Mouse (Mus musculus): ENCODE results near the gene Zscan21. TPM values are rescaled to one million over a fixed set of nuclear protein-coding genes. Genes with fewer than 3 reads are reported as not detected.

Gene Zscan21
- polyA plus RNA-seq, 1 experiment from 2014 or later: 147 TPM

GRCm38 (mm10) chr5:138084996-138085395 lies 31.7 kb upstream of the Zscan21 start, which contains the start of gene Zkscan1:
Gene Zkscan1 (plus strand): TSS chr5:138085084.
- H3K9ac ChIP-seq (ENCODE audit: low read length): peak within 1 kb of the TSS; percentile 98
- H3K36me3 ChIP-seq (ENCODE audit: control insufficient read depth, insufficient read depth, low read length): peaks cover 16% of the 10 kb centered on the region
- ATAC-seq: peak; percentile 98
- H3K27me3 ChIP-seq (replicated peaks; ENCODE audit: control insufficient read depth, insufficient read depth, low read length): no peaks in the 10 kb centered on the region
- peak within 1 kb of the TSS; percentile 84 for H3K27ac ChIP-seq (ENCODE audit: low read depth, low read length)
- peak within 1 kb of the TSS; percentile 87 for H3K4me3 ChIP-seq (ENCODE audit: low read depth, low read length)
- H3K9me3 ChIP-seq (replicated peaks; ENCODE audit: control insufficient read depth, low read length): no peaks in the 10 kb centered on the region
- DNase-seq (ENCODE audit: low spot score): peak; percentile 97
- H3K4me1 ChIP-seq (ENCODE audit: control insufficient read depth, insufficient read depth, low read length): peaks cover 14% of the 10 kb centered on the region
- H3K4me2 ChIP-seq (ENCODE audit: low read length): peak within 1 kb of the TSS; percentile 53
- under 1% methylated on average over 27 of the region's 27 CpGs for WGBS

GRCm38 (mm10) chr5:138085421-138085911 lies 31.2 kb upstream of the Zscan21 start:
- WGBS: 0% methylated on average over 18 of the region's 18 CpGs
- no peaks in the 10 kb centered on the region for H3K27me3 ChIP-seq (replicated peaks; ENCODE audit: control insufficient read depth, insufficient read depth, low read length)
- H3K27ac ChIP-seq (ENCODE audit: low read depth, low read length): peak overlapping the region; percentile 84
- H3K9ac ChIP-seq (ENCODE audit: low read length): peak overlapping the region; percentile 98
- peak overlapping the region; percentile 87 for H3K4me3 ChIP-seq (ENCODE audit: low read depth, low read length)
- DNase-seq (ENCODE audit: low spot score) (peak; percentile 44), ATAC-seq (no peak)
- peaks cover 14% of the 10 kb centered on the region for H3K4me1 ChIP-seq (ENCODE audit: control insufficient read depth, insufficient read depth, low read length)
- H3K4me2 ChIP-seq (ENCODE audit: low read length): peak overlapping the region; percentile 53
- H3K36me3 ChIP-seq (ENCODE audit: control insufficient read depth, insufficient read depth, low read length): peaks cover 16% of the 10 kb centered on the region
- no peaks in the 10 kb centered on the region for H3K9me3 ChIP-seq (replicated peaks; ENCODE audit: control insufficient read depth, low read length)

DNA sequence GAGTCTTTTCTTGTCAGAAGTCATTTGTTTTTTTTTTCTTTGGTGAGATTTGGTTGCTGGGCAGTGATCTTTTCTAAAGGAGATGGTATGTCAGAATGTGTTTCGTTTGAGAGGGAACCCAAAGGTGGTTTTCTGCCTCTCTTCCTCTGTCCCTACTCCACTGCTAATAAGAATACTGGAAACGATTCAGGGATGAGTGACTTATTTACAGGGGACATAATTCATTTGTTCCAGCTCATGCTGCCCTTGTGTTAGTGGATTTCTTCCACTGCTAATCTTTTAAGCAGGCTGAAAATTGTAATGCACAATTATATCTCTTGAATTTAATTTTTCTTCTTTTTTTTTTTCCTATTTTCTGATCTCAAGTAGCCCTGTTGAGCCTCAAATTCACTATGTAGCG lies 29.9 kb upstream of the Zscan21 start:
- ATAC-seq (no peak), DNase-seq (ENCODE audit: low spot score) (no peak)
- H3K9me3 ChIP-seq (replicated peaks; ENCODE audit: control insufficient read depth, low read length): no peaks in the 10 kb centered on the region
- H3K27me3 ChIP-seq (replicated peaks; ENCODE audit: control insufficient read depth, insufficient read depth, low read length): no peaks in the 10 kb centered on the region
- no peak overlapping the region for H3K27ac ChIP-seq (ENCODE audit: low read depth, low read length)
- peaks cover 18% of the 10 kb centered on the region for H3K36me3 ChIP-seq (ENCODE audit: control insufficient read depth, insufficient read depth, low read length)
- peak overlapping the region; percentile 87; the same call in 1 of the 2 replicates for H3K4me3 ChIP-seq (ENCODE audit: low read depth, low read length)
- H3K4me2 ChIP-seq (ENCODE audit: low read length): peak overlapping the region; percentile 53
- peak overlapping the region; percentile 98; the same call in 1 of the 2 replicates for H3K9ac ChIP-seq (ENCODE audit: low read length)
- H3K4me1 ChIP-seq (ENCODE audit: control insufficient read depth, insufficient read depth, low read length): peaks cover 14% of the 10 kb centered on the region
- 86% methylated on average over 3 of the region's 3 CpGs for WGBS

DNA sequence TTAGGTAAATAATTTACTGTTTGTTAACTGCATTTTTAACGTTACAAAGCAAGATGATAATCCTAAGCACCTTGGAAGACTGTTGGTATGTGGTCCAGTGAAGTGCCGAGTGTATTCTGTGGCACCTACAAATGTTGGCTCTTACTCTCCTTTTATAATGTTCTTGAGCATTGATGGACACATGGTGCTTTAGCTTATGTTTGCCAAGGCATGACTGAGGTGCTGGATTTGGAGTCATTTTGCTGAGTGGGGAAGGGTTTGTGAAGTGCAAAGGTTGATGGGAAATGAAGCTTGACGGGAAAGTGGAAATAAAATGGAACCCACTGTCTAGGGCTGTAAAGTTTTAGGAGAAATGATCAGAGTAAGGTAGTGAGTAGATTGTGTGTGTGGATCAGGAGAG lies 28.3 kb upstream of the Zscan21 start:
- DNase-seq (ENCODE audit: low spot score) (no peak), ATAC-seq (no peak)
- Histone ChIP-seq H3K9me3 (replicated peaks; ENCODE audit: control insufficient read depth, low read length) (no peaks in the 10 kb centered on the region), H3K4me2 (ENCODE audit: low read length) (no peak overlapping the region), H3K36me3 (ENCODE audit: control insufficient read depth, insufficient read depth, low read length) (peaks cover 27% of the 10 kb centered on the region), H3K27me3 (replicated peaks; ENCODE audit: control insufficient read depth, insufficient read depth, low read length) (no peaks in the 10 kb centered on the region), H3K4me1 (ENCODE audit: control insufficient read depth, insufficient read depth, low read length) (peaks cover 14% of the 10 kb centered on the region), H3K27ac (ENCODE audit: low read depth, low read length) (no peak overlapping the region), H3K9ac (ENCODE audit: low read length) (no peak overlapping the region), H3K4me3 (ENCODE audit: low read depth, low read length) (no peak overlapping the region)
- WGBS: 90% methylated on average over 3 of the region's 3 CpGs

DNA sequence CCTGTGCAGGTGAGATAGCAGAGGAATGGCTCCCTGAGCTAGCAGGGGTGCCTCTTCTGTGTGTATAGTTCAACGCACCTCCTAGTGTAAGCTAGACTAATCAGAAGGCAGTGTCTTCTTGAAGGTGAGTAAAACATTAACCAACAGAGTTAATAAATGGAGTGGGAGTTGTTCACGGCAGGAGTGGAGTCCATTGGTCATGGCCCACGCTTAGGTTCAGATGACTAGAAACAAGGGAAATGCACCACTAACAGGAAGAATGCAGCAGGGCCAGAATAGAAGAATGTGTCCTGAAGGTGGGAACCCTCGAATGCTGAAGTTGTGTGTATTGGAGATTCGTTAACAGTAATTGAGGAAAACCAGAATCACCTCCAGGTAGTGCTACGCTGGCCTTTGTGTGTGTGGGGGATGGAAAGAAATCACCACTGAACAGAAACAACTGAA lies 27.6 kb upstream of the Zscan21 start:
- no peak for ATAC-seq
- no peak for DNase-seq (ENCODE audit: low spot score)
- WGBS: 79% methylated on average over 6 of the region's 6 CpGs
- Histone ChIP-seq H3K27ac (ENCODE audit: low read depth, low read length) (no peak overlapping the region), H3K27me3 (replicated peaks; ENCODE audit: control insufficient read depth, insufficient read depth, low read length) (no peaks in the 10 kb centered on the region), H3K9ac (ENCODE audit: low read length) (no peak overlapping the region), H3K9me3 (replicated peaks; ENCODE audit: control insufficient read depth, low read length) (no peaks in the 10 kb centered on the region), H3K36me3 (ENCODE audit: control insufficient read depth, insufficient read depth, low read length) (peaks cover 34% of the 10 kb centered on the region), H3K4me3 (ENCODE audit: low read depth, low read length) (no peak overlapping the region), H3K4me1 (ENCODE audit: control insufficient read depth, insufficient read depth, low read length) (peaks cover 14% of the 10 kb centered on the region), H3K4me2 (ENCODE audit: low read length) (no peak overlapping the region)

GRCm38 (mm10) chr5:138090271-138090670 lies 26.4 kb upstream of the Zscan21 start:
- Histone ChIP-seq H3K36me3 (ENCODE audit: control insufficient read depth, insufficient read depth, low read length) (peaks cover 46% of the 10 kb centered on the region), H3K27me3 (replicated peaks; ENCODE audit: control insufficient read depth, insufficient read depth, low read length) (no peaks in the 10 kb centered on the region), H3K4me1 (ENCODE audit: control insufficient read depth, insufficient read depth, low read length) (peaks cover 14% of the 10 kb centered on the region), H3K4me3 (ENCODE audit: low read depth, low read length) (no peak overlapping the region), H3K9ac (ENCODE audit: low read length) (no peak overlapping the region), H3K27ac (ENCODE audit: low read depth, low read length) (no peak overlapping the region), H3K9me3 (replicated peaks; ENCODE audit: control insufficient read depth, low read length) (no peaks in the 10 kb centered on the region), H3K4me2 (ENCODE audit: low read length) (no peak overlapping the region)
- 85% methylated on average over 3 of the region's 3 CpGs for WGBS
- ATAC-seq (no peak), DNase-seq (ENCODE audit: low spot score) (peak; percentile 15)

DNA sequence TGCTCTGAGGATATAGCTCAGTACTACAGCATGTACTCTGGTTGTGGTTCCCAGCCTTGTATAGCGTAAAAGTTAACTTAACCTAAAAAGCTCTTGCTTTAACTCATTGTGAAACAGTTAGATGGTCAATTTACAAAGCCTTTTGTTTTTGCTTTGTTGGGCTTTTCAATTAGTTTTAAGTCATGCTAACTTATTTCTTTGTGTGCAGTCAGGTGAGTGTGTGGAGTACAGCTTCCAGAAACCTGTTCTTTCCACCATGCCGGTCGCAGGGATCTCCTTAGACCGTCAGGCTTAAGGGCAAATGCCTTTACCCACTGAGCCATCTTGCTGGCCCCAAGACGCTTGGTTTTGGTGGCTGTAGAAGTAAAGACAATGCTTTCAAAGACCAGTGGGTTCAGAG lies 26.0 kb upstream of the Zscan21 start:
- Histone ChIP-seq H3K4me1 (ENCODE audit: control insufficient read depth, insufficient read depth, low read length) (peaks cover 14% of the 10 kb centered on the region), H3K9me3 (replicated peaks; ENCODE audit: control insufficient read depth, low read length) (no peaks in the 10 kb centered on the region), H3K36me3 (ENCODE audit: control insufficient read depth, insufficient read depth, low read length) (peaks cover 49% of the 10 kb centered on the region), H3K4me3 (ENCODE audit: low read depth, low read length) (no peak overlapping the region), H3K9ac (ENCODE audit: low read length) (no peak overlapping the region), H3K4me2 (ENCODE audit: low read length) (no peak overlapping the region), H3K27ac (ENCODE audit: low read depth, low read length) (no peak overlapping the region), H3K27me3 (replicated peaks; ENCODE audit: control insufficient read depth, insufficient read depth, low read length) (no peaks in the 10 kb centered on the region)
- no peak for ATAC-seq
- 92% methylated on average over 5 of the region's 5 CpGs for WGBS
- DNase-seq (ENCODE audit: low spot score): no peak

DNA sequence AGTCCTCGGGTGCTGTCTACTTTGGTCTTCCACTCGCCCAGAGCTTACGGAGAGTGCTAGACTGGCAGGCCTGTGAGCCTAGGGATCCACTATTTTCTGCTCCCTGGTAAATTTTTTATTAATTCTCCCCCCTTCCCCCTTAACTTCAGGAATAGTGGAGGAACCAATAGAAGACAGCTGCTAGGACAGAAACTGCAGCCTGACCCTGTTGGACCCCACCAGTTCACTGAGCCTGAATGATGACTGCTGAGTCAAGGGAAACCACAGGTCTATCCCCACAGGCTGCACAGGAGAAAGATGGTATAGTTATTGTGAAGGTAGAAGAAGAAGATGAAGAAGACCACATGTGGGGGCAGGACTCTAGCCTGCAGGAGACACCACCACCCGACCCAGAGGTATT lies 23.9 kb upstream of the Zscan21 start:
- Histone ChIP-seq H3K27me3 (replicated peaks; ENCODE audit: control insufficient read depth, insufficient read depth, low read length) (no peaks in the 10 kb centered on the region), H3K36me3 (ENCODE audit: control insufficient read depth, insufficient read depth, low read length) (peaks cover 62% of the 10 kb centered on the region), H3K4me1 (ENCODE audit: control insufficient read depth, insufficient read depth, low read length) (no peaks in the 10 kb centered on the region), H3K9ac (ENCODE audit: low read length) (no peak overlapping the region), H3K9me3 (replicated peaks; ENCODE audit: control insufficient read depth, low read length) (no peaks in the 10 kb centered on the region), H3K27ac (ENCODE audit: low read depth, low read length) (no peak overlapping the region), H3K4me2 (ENCODE audit: low read length) (no peak overlapping the region), H3K4me3 (ENCODE audit: low read depth, low read length) (no peak overlapping the region)
- DNase-seq (ENCODE audit: low spot score): no peak
- ATAC-seq: no peak
- WGBS: 93% methylated on average over 4 of the region's 4 CpGs

DNA sequence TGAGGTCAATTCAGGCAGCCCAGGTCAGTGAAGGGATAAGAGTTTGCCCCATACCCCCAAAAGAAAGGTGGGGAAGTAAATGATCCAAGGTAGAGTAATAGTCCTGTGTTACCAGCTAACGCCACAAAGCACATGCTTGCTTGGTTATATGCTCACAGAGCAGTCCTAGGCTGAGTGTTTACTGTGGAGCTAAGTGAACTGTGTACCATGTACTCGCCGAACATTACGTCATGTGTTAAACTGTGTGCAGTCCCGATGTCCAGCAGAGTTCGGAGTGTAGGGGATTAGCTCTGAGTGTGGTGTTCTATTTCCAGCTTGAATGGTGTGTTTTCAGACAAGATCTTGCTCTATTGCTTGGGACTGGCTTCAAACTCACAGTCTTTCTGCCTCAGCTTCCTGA lies 22.2 kb upstream of the Zscan21 start:
- DNase-seq (ENCODE audit: low spot score) (no peak), ATAC-seq (no peak)
- no peaks in the 10 kb centered on the region for H3K9me3 ChIP-seq (replicated peaks; ENCODE audit: control insufficient read depth, low read length)
- no peak overlapping the region for H3K9ac ChIP-seq (ENCODE audit: low read length)
- H3K27me3 ChIP-seq (replicated peaks; ENCODE audit: control insufficient read depth, insufficient read depth, low read length): no peaks in the 10 kb centered on the region
- no peaks in the 10 kb centered on the region for H3K4me1 ChIP-seq (ENCODE audit: control insufficient read depth, insufficient read depth, low read length)
- peaks cover 70% of the 10 kb centered on the region for H3K36me3 ChIP-seq (ENCODE audit: control insufficient read depth, insufficient read depth, low read length)
- WGBS: 95% methylated on average over 6 of the region's 6 CpGs
- H3K4me2 ChIP-seq (ENCODE audit: low read length): no peak overlapping the region
- H3K27ac ChIP-seq (ENCODE audit: low read depth, low read length): no peak overlapping the region
- H3K4me3 ChIP-seq (ENCODE audit: low read depth, low read length): no peak overlapping the region

Measured in forebrain, embryonic 14.5 days (tissue).